Mouse (Mus musculus) gastrocnemius, postnatal 25 days (tissue): ENCODE measurements at regions not wholly inside any gene's neighbourhood (a gene's known extent, or its start where the extent isn't known, plus 50 kb on each side); places are given as distances from the start of the nearest gene placed in this dataset.

Source experiments
- DNase-seq: peaks from one replicate; pipeline ENCODE4 v3.0.0; 2022

DNA sequence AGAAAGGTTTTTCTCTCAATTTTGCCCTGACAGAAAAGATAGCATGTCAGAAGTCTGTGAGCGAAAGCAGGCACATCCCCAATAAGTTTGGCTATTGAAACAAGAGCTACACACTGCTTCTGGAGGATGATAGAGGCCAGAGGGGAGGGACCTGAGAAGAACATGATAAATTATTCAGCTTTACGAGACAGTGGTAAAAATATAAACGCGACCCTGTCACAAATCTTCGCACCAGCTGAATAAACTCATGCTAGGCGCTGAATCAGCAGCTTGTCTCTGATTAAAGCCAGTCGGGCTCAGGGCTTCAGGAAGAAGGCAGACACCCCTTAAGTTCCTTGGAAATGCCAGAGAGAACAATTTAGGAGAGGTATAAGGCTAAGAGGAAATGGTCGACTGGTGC is 422.7 kb upstream of the Tnp1 start:
- no peak for DNase-seq

DNA sequence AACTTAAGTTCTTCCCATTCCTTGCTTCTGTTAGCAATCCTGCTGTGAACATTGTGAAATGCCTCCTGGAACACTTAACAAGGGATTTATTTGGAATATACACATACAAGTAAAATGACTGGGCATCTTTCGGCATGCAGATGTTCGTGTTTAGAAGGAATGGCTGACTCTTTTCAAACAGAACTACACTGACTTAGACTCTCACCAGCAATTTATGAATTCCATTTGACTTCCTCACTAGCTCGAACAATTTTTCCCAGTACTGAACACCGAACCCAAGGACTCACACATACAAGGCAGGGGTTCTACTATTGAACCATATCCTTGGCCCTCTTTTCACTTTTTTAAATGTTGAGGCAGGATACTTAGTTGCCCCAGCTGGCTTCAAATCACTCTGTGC is 412.4 kb upstream of the Tnp1 start:
- no peak for DNase-seq

GRCm38 (mm10) chr1:73425049-73425448 is 409.3 kb upstream of the Tnp1 start:
- DNase-seq, result no peak

- peak; percentile 7 for DNase-seq
Observed at GRCm38 (mm10) chr1:73418196-73418595, 402.5 kb upstream of the Tnp1 start.

- DNase-seq, result no peak
Observed at GRCm38 (mm10) chr1:73411452-73411851, 395.7 kb upstream of the Tnp1 start.

DNA sequence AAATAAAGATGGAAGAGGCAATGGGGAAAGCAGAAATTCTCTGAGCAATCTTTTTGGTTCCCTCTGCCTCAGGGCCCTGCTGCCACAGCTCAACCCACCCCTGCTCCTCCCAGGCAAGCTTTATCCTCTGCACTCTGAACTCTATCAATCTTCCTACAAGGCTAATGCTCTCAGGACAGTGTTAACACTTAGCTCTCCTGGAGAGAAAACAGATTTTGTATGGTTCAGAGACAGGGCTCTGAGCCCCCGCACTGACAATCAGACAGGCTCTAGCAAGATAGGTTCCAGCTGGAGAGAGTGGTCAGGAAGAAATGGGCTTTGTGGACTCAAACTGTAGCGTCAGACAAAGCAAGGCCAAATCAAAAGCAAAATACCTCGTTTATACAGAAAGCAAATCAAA is 383.5 kb upstream of the Tnp1 start:
- no peak for DNase-seq

DNA sequence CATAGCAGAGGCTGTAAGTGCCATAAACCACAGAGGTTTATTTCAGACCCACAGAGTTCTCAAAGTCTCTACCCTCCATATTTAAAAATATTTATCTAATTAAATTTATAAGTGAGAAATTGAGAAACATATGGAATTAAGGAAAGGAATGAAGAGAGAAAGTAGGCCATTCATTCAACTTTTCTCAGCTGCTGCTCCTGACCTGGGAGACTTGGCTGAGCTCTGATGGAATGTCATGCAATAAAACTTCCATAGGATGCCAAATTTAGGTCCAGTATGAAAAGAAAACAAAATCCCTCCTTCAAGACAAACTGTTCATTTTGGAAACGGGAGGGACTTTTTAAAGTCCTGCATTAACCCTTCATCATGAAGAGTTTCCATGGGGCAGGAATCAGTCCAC is 379.3 kb upstream of the Tnp1 start:
- no peak for DNase-seq

DNA sequence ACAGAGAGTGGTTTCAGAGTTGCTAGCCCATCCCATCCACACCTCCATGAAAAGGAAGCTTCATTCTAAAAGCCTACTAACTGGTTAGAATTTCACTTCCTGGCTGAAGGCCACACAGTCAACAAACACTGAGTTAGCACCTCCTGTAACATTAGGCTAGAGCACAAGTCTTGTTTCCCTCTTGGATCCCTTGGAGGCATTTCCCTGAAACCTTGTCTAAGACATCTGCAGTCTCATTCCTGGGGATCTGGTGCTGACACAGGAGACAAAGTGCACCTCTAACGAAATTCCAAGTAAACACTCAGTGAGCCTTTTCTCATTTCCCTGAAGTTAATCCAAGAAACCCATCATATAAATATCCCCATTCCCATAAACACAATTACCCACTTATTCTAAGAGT is 378.8 kb upstream of the Tnp1 start:
- DNase-seq, result no peak

DNA sequence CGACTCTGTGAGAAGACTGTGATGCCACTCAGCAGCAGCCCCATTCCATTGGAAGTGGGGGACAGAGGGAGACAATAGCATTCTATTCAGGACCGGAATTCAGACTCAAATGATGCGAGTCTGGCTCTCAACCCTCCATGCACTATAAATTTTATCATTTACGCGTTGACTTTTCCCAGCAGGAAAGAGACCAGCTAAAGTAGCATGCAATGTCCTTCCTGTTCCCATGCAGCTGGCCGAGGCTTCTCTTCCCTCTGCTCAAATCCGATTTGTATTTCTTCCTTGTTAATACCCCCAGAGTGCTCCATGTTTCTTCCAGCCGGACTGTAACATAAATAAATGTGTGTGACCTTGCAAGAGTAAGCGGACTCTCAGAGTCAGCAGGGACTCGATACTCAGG is 376.4 kb upstream of the Tnp1 start:
- no peak for DNase-seq

DNA sequence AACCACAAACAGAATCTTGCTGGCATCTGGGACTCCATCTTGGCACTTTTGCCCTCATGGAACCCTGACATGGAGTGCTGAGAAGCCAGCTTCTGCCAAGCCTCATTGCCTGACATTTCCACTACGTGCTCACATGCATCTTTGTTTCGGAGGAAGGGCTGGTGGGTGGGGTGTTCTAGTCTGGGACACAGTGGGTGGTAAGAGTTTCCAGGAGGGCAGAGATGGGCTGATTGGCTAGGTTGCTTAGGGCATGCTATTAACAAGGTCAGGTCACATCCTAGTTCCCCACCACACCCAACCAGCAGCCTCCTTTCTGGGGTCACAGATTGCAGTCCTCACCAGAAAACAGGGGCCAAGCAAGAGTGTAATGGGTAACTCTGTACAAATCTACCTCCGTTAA is 374.3 kb upstream of the Tnp1 start:
- DNase-seq, result no peak

GRCm38 (mm10) chr1:73389174-73389573 is 373.5 kb upstream of the Tnp1 start:
- no peak for DNase-seq

DNA sequence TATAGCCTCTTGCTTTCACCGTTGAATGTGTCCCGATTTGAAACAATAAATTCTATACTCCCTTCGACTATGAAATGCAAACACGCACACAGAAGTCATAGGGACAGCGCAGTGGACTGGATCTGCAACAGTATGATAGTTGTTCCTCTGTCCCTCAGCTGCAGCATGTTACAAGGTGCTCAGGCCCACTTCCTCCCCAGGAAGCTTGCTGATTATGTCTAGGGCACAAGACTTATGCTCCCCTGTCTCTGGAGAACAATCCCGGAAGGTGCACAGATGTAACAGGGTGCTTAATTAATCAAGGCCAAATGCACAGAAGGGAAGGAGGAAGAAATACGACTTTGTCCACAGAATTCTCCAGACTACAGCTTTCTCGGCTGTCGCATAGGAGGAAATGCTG is 365.9 kb upstream of the Tnp1 start:
- no peak for DNase-seq

- peak; percentile 12 for DNase-seq
Observed at GRCm38 (mm10) chr1:73374531-73375375, 359.0 kb upstream of the Tnp1 start.

GRCm38 (mm10) chr1:73368222-73368621 is 352.5 kb upstream of the Tnp1 start:
- no peak for DNase-seq

DNA sequence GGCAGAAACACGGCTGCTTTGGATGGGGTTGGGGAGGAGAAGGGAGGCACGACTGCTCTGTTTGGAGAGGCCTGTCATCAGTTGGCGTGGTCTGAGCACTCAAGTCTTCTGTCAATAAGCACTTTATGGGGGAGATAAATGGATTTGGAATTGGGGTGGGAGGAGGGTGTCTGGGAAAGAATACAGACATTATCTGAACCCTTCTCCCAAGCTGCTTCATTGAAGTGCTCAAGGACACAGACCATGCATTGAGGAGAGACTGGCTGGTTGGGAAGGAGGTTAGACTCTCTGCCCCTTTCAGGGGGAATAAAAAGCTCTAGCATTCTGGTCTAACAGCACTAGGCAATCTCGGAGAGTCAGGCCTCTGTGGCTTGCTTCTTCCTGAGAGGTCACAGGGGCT is 350.1 kb upstream of the Tnp1 start:
- DNase-seq, result no peak

- DNase-seq, result no peak
Observed at GRCm38 (mm10) chr1:73364300-73364683, 348.6 kb upstream of the Tnp1 start.

DNA sequence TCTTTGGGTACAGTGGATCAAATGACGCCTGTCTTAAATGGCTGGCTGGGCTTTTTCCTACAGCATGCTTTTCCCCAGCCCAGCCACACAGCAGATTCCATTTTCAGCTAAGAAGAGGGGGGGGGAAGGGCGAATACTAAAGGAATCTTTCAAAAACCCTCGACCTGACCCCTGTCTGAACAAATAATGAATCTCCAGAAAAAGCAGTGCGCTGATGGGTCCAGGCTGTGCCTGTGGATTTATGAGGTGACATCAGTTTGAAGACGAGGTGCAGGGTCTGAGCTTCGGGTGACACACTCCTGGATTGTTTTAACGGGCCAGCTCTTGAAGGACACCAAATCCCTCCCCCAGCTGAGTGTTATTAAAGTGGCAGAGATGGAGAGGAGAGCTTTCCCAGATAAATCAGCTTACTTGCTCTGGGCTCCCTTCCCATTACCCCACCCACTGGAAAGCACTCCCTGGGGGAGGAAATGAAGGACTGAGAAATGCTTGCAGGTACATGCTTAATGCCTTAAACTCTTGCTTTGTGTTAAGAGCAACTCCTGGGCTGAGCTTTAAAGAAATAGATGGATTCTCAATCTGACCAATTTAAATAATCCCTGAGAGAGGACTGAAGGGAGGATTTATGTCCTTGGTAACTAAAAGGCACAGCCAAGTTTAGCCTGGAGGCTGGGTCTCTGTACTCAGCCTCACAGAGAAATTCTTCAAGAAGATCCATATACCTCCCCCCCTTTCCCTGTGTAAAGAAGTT is 348.0 kb upstream of the Tnp1 start:
- peak; percentile 58 for DNase-seq

GRCm38 (mm10) chr1:73362122-73362521 is 346.4 kb upstream of the Tnp1 start:
- peak; percentile 13 for DNase-seq

DNA sequence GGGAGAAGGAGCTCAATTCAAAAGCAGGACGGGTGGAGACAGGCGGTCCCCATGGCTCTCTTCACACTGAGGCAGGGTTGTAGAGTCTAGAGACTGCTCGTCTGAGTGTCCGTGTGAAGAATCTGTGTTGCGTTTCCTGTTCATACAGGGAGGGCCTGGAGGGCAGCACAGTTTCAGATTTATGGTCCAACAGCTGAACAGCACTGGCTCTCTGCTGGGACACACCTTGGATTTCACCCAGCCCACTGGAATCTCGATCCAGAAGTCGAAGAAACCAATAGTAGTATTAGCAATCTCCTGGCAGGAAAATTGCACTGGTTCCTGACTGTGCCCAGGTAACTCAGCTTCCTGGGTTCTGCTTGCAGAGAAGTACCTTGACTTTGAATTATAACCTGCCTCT is 345.6 kb upstream of the Tnp1 start:
- DNase-seq, result peak; percentile 51

GRCm38 (mm10) chr1:73354447-73354846 is 338.7 kb upstream of the Tnp1 start:
- no peak for DNase-seq

DNA sequence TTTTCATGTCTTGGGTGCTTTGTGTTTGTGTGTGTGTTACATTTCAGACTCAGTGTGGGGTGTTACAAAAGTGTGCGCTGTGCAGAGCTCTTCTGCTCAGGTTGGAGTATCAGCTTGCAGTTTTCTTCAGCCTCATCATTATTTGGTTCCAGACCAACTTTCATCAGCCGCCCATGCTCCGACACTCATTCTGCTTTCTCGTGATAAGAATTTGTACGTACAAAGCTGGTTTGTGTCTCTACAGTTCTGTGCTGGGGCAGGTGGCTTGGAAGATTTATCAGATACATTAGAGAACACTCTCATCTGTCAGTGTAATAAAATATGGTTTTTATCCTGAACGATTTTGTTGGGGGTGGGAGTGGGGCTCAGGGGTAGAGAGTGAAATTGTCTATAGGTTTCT is 332.8 kb upstream of the Tnp1 start:
- DNase-seq, result no peak

DNA sequence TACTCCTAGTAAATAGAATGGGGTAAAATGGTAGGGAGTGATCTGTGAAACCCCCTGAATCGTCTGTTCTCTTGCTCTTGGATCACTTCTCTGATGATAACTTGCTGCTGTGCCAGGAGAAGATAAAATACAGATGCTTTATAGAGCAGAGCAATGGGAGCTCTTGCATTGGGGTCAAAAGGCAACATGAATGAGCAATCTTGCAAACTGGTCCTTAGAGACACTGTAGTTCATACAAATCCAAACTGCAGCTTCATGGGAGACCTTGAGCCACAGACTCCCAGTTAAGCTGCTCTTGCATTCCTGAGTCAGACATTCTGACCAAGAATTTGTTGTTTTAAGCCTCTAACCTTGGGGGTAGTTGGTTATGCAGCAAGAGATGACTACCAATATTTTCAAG is 328.9 kb upstream of the Tnp1 start:
- DNase-seq, result no peak

DNA sequence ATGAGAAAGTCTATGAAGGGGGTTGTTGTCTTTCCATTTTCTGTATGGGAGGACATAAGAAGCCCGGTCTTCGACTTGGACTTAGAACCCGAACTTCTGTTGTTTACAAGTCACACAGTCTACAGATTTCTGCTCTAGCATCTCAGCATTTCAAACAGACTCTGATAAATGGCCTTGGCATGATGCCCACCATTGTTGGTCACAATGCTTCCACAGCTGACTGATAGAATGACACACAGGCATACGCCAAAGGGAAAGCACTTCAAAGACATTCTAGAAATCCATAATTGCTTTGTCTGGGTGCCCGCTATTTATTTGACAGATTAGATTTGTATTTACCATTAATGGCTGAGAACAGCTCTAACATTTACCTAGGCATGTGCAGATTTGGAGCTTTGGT is 326.2 kb upstream of the Tnp1 start:
- no peak for DNase-seq

- no peak for DNase-seq
Observed at GRCm38 (mm10) chr1:73337401-73337800, 321.7 kb upstream of the Tnp1 start.
